Mouse (Mus musculus) hindbrain, embryonic 15.5 days (tissue): ENCODE measurements around the gene Cyp2j12. TPM values are rescaled to one million over a fixed set of nuclear protein-coding genes. Genes with fewer than 3 reads are reported as not detected.
A peak's percentile ranks its signal among the peaks of the same experiment; 100 is the strongest.

Experiments
- ATAC-seq: fragments of 200-750 bp; cut with Nextera tagmentation; 2 replicates; pipeline ENCODE4 v1.8.0; 2017; ENCODE audit warnings: low read depth, moderate number of reproducible peaks, moderate TSS enrichment; ENCODE audit not compliant: low FRiP score
- H3K27ac ChIP-seq: fragments of 300-500 bp; sonication (generic); replicated peaks from 2 replicates; pipeline ENCODE4 v1.5.1; 2015; ENCODE audit warnings: mild to moderate bottlenecking, inconsistent platforms
- H3K27me3 ChIP-seq: fragments of 300-500 bp; sonication (generic); 2 replicates; pipeline ENCODE4 v1.6.1; 2015; ENCODE audit warnings: control low read depth, inconsistent platforms
- H3K36me3 ChIP-seq: fragments of 300-500 bp; sonication (generic); 2 replicates; pipeline ENCODE4 v1.6.1; 2015; ENCODE audit warnings: control low read depth, inconsistent platforms
- H3K4me1 ChIP-seq: fragments of 300-500 bp; sonication (generic); replicated peaks from 2 replicates; pipeline ENCODE4 v1.6.1; 2015; ENCODE audit warnings: control low read depth, inconsistent platforms
- H3K4me2 ChIP-seq: fragments of 300-500 bp; sonication (generic); 2 replicates; pipeline ENCODE4 v1.6.1; 2015; ENCODE audit warnings: moderate library complexity, mild to moderate bottlenecking, inconsistent platforms
- H3K4me3 ChIP-seq: fragments of 300-500 bp; sonication (generic); 2 replicates; pipeline ENCODE4 v1.5.1; 2015; ENCODE audit warnings: mild to moderate bottlenecking, inconsistent platforms
- H3K9ac ChIP-seq: fragments of 300-500 bp; sonication (generic); 2 replicates; pipeline ENCODE4 v1.6.1; 2015; ENCODE audit warnings: inconsistent platforms
- H3K9me3 ChIP-seq: fragments of 300-500 bp; sonication (generic); 2 replicates; pipeline ENCODE4 v1.6.1; 2016; ENCODE audit warnings: control low read depth, inconsistent platforms
- WGBS: fragments of 180-500 bp; shearing (Covaris S2); methylation state at CpG from one replicate; pipeline ENCODE4 v1.1.7; 2015; 5-methylcytosine and 5-hydroxymethylcytosine counted together
- polyA plus RNA-seq: library from polyadenylated mRNA; unstranded; fragments of >200 nt; fragmentation: Nextera tagmentation; extraction: Ambion mirVana; gene quantifications from 2 replicates; pipeline ENCODE4 v1.2.1, GENCODE M21; 2015

The Cyp2j12 gene
- polyA plus RNA-seq, 1 experiment from 2014 or later: not detected

GRCm38 (mm10) chr4:96077261-96078125 is 63.5 kb downstream of the Cyp2j12 start, which contains the start of gene Cyp2j13:
Cyp2j13 (minus strand) TSS chr4:96077546.
- WGBS: 5% methylated on average over 20 of the region's 20 CpGs
- Histone ChIP-seq H3K9ac (no peak within 1 kb of the TSS), H3K4me1 (peaks cover 6% of the 10 kb centered on the region; the same call in 1 of the 2 replicates), H3K36me3 (no peaks in the 10 kb centered on the region), H3K4me2 (peak within 1 kb of the TSS; percentile 57), H3K9me3 (no peaks in the 10 kb centered on the region), H3K27ac (0 out of 2 replicates have a peak within 1 kb of the TSS, but pooled peaks have one; percentile 14), H3K4me3 (peak within 1 kb of the TSS; percentile 26), H3K27me3 (no peaks in the 10 kb centered on the region)
- ATAC-seq: peak; percentile 92

DNA sequence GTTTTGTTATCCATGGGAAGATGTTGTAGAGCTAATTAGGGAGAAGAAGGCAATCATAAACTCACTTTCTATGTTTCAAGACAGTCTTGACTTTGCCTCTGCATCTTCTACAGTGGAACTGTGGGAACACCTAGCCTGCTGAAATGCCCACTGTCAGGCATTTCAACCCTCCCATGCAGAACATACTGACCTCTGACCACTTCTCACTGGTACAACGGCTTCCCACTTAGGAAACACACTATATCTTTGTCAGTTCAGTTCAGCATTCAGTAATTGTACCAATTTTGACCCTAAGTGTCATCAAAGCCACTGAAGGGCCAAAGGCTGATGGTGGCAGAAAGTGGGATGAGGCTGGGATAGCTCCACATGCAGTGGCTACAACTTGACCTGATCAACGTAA is 78.9 kb downstream of the Cyp2j12 start:
- H3K4me2 ChIP-seq: no peak overlapping the region
- 80% methylated on average over 2 of the region's 2 CpGs for WGBS
- no peaks in the 10 kb centered on the region for H3K4me1 ChIP-seq
- H3K27ac ChIP-seq: no peak overlapping the region
- no peak for ATAC-seq
- no peak overlapping the region for H3K4me3 ChIP-seq
- H3K36me3 ChIP-seq: no peaks in the 10 kb centered on the region
- no peaks in the 10 kb centered on the region for H3K9me3 ChIP-seq
- H3K27me3 ChIP-seq: no peaks in the 10 kb centered on the region
- H3K9ac ChIP-seq: no peak overlapping the region

DNA sequence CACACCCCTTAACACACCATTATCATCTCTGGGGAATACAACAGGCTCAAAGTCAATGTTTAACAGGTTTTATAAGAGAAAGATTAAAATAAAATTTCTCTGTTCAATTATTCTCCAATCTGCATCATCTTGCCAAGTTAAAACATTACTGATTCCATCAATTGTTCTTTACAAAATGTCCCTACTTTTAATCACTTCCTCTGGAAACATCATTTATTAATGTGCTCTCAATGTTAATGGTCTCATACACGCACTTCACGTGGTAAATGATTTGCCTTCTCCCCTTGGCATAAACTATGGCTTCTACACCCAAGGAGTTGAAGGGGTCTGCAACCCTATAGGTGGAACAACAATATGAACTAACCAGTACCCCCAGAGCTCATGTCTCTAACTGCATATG is 80.8 kb downstream of the Cyp2j12 start:
- H3K36me3 ChIP-seq: no peaks in the 10 kb centered on the region
- H3K9me3 ChIP-seq: no peaks in the 10 kb centered on the region
- H3K4me2 ChIP-seq: no peak overlapping the region
- no peaks in the 10 kb centered on the region for H3K27me3 ChIP-seq
- H3K9ac ChIP-seq: no peak overlapping the region
- WGBS: 91% methylated on average over 2 of the region's 2 CpGs
- ATAC-seq: no peak
- H3K4me1 ChIP-seq: no peaks in the 10 kb centered on the region
- H3K27ac ChIP-seq: no peak overlapping the region
- H3K4me3 ChIP-seq: no peak overlapping the region

Other genes starting within 250 kb of the Cyp2j12 start
- 60.8 and 63.4 TPM in 2 replicates for gene Hook1, start 173.9 kb downstream of the Cyp2j12 start, polyA plus RNA-seq
- gene Cyp2j13, start 63.6 kb downstream of the Cyp2j12 start, polyA plus RNA-seq: 0.04 and 0.06 TPM in 2 replicates
- gene Cyp2j7, start 95.5 kb upstream of the Cyp2j12 start, polyA plus RNA-seq: not detected in 2 replicates
- not detected in 2 replicates for gene Cyp2j11, start 207.5 kb upstream of the Cyp2j12 start, polyA plus RNA-seq